Mouse (Mus musculus): ENCODE results near the gene Fyn. TPM values are rescaled to one million over a fixed set of nuclear protein-coding genes. Genes with fewer than 3 reads are reported as not detected.

Gene Fyn
- polyA plus RNA-seq, 1 experiment from 2014 or later, result 20.2 TPM

DNA sequence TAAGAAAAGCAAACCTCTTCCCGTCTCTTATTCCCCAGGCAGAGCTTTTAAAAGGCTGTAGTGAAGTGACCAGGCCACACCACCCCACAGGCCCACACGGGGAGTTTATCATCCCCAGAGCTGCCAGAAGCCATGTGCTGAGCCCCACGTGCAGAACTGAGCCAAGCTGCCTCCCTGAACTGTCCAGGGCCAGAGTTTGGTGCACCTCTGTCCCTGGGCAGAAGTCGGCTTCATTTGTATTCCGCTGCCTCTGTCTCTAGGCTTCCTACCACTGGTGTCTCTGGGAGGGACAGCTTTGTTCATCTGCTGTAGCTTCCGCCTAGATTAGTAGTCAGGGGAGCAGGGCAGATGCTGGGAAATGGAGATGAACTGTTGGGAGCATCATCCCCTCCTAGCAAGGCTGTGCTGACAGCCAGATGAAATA, 172.8 kb downstream of the Fyn start:
- Histone ChIP-seq H3K9me3 (replicated peaks; ENCODE audit: control insufficient read depth, low read length) (no peaks in the 10 kb centered on the region), H3K27ac (ENCODE audit: low read length) (peak overlapping the region; percentile 82), H3K4me1 (ENCODE audit: control insufficient read depth, insufficient read depth, low read length) (peaks cover 43% of the 10 kb centered on the region), H3K4me3 (replicated peaks; ENCODE audit: low read length) (no peak overlapping the region), H3K27me3 (ENCODE audit: control insufficient read depth, insufficient read depth, low read length) (no peaks in the 10 kb centered on the region), H3K36me3 (ENCODE audit: control insufficient read depth, insufficient read depth, low read length) (no peaks in the 10 kb centered on the region), H3K4me2 (ENCODE audit: low read depth, low read length) (no peak overlapping the region), H3K9ac (ENCODE audit: low read length) (no peak overlapping the region; the same call in 1 of the 2 replicates)
- 0 out of 2 replicates have a peak, but pooled peaks have one; percentile 6 for ATAC-seq (ENCODE audit: insufficient read depth, low FRiP score)
- WGBS, result 46% methylated on average over 6 of the region's 6 CpGs

DNA sequence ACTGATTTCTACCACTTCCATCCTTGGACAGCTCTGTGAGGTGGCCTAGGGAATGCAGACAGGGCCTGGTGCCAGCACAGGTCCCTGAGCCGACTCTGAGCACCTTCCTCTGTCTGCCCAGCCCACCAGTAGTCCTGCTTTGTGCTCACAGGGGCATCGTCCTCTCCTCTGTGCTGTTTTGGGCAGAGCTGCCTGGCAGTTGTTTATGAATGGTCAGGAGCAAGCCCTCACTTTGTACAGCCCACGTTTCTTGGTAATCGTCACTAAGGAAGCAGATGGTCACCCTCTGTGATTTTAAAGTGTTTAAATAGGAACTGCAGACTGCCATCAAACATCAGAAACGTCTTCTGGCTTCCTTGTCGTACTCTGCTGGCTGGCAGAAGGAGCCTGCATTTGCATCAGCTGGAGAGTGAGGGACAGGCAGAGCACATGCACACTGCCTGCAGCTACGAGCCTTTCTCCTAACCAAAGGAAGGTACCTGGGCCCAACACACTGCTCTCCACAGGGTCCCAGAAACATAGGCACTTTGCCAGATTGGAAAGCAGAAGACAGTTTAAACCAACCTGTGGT, 173.4 kb downstream of the Fyn start:
- Histone ChIP-seq H3K9ac (ENCODE audit: low read length) (peak overlapping the region; percentile 40; the same call in 1 of the 2 replicates), H3K4me2 (ENCODE audit: low read depth, low read length) (no peak overlapping the region), H3K4me1 (ENCODE audit: control insufficient read depth, insufficient read depth, low read length) (peaks cover 40% of the 10 kb centered on the region), H3K9me3 (replicated peaks; ENCODE audit: control insufficient read depth, low read length) (no peaks in the 10 kb centered on the region), H3K27ac (ENCODE audit: low read length) (peak overlapping the region; percentile 82), H3K4me3 (replicated peaks; ENCODE audit: low read length) (no peak overlapping the region), H3K36me3 (ENCODE audit: control insufficient read depth, insufficient read depth, low read length) (no peaks in the 10 kb centered on the region), H3K27me3 (ENCODE audit: control insufficient read depth, insufficient read depth, low read length) (no peaks in the 10 kb centered on the region)
- ATAC-seq (ENCODE audit: insufficient read depth, low FRiP score), result peak; percentile 14; the same call in 1 of the 2 replicates
- WGBS, result 32% methylated on average over 7 of the region's 7 CpGs

GRCm38 (mm10) chr10:39542535-39543257, 174.0 kb downstream of the Fyn start:
- peaks cover 34% of the 10 kb centered on the region for H3K4me1 ChIP-seq (ENCODE audit: control insufficient read depth, insufficient read depth, low read length)
- peak overlapping the region; percentile 82 for H3K27ac ChIP-seq (ENCODE audit: low read length)
- ATAC-seq (ENCODE audit: insufficient read depth, low FRiP score), result peak; percentile 51; the same call in 1 of the 2 replicates
- no peaks in the 10 kb centered on the region for H3K27me3 ChIP-seq (ENCODE audit: control insufficient read depth, insufficient read depth, low read length)
- no peak overlapping the region for H3K4me3 ChIP-seq (replicated peaks; ENCODE audit: low read length)
- H3K4me2 ChIP-seq (ENCODE audit: low read depth, low read length), result no peak overlapping the region
- no peaks in the 10 kb centered on the region for H3K36me3 ChIP-seq (ENCODE audit: control insufficient read depth, insufficient read depth, low read length)
- no peaks in the 10 kb centered on the region for H3K9me3 ChIP-seq (replicated peaks; ENCODE audit: control insufficient read depth, low read length)
- peak overlapping the region; percentile 40 for H3K9ac ChIP-seq (ENCODE audit: low read length)
- WGBS, result 48% methylated on average over 15 of the region's 15 CpGs

DNA sequence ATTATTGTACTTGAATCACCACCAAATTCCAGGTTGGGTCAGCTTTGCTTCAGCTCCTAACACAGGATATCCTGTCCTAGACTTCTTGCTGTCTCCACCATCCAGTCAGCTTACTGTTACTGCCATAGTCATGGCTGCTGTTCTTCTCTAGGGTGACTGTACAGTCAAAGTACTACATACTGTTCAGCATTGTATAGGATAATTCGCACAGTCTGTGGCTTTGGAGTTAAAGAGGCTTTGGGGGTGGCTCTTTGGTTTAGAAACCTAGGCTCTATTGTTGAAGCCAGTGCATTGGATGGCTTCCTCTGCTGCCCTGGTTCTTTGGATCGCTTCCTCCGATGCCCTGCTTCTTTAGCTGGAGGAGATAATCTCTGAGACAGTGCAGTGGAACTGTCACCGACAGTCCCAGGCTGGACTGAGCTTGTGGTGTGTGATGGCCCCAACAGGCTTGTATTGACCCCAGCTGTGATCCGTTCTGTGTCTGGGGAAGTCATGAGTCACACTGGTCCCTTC, 174.7 kb downstream of the Fyn start:
- WGBS, result 82% methylated on average over 5 of the region's 5 CpGs
- peak overlapping the region; percentile 82 for H3K27ac ChIP-seq (ENCODE audit: low read length)

GRCm38 (mm10) chr10:39547369-39548074, 178.9 kb downstream of the Fyn start:
- Histone ChIP-seq H3K27ac (ENCODE audit: low read length) (no peak overlapping the region), H3K4me1 (ENCODE audit: control insufficient read depth, insufficient read depth, low read length) (peaks cover 20% of the 10 kb centered on the region), H3K4me3 (replicated peaks; ENCODE audit: low read length) (no peak overlapping the region), H3K27me3 (ENCODE audit: control insufficient read depth, insufficient read depth, low read length) (no peaks in the 10 kb centered on the region), H3K36me3 (ENCODE audit: control insufficient read depth, insufficient read depth, low read length) (no peaks in the 10 kb centered on the region), H3K9ac (ENCODE audit: low read length) (no peak overlapping the region), H3K4me2 (ENCODE audit: low read depth, low read length) (no peak overlapping the region), H3K9me3 (replicated peaks; ENCODE audit: control insufficient read depth, low read length) (no peaks in the 10 kb centered on the region)
- no peak for ATAC-seq (ENCODE audit: insufficient read depth, low FRiP score)
- 59% methylated on average over 3 of the region's 3 CpGs for WGBS

More for the DNA sequence above, 174.7 kb downstream of the Fyn start:
- H3K4me2 ChIP-seq (ENCODE audit: low read depth, low read length), result no peak overlapping the region
- H3K9me3 ChIP-seq (replicated peaks; ENCODE audit: control insufficient read depth, low read length), result no peaks in the 10 kb centered on the region
- no peak overlapping the region for H3K4me3 ChIP-seq (replicated peaks; ENCODE audit: low read length)
- no peaks in the 10 kb centered on the region for H3K27me3 ChIP-seq (ENCODE audit: control insufficient read depth, insufficient read depth, low read length)
- ATAC-seq (ENCODE audit: insufficient read depth, low FRiP score), result no peak
- peaks cover 33% of the 10 kb centered on the region for H3K4me1 ChIP-seq (ENCODE audit: control insufficient read depth, insufficient read depth, low read length)
- no peaks in the 10 kb centered on the region for H3K36me3 ChIP-seq (ENCODE audit: control insufficient read depth, insufficient read depth, low read length)
- no peak overlapping the region for H3K9ac ChIP-seq (ENCODE audit: low read length)

- Histone ChIP-seq H3K36me3 (ENCODE audit: control insufficient read depth, insufficient read depth, low read length) (no peaks in the 10 kb centered on the region), H3K27ac (ENCODE audit: low read length) (no peak overlapping the region), H3K4me1 (ENCODE audit: control insufficient read depth, insufficient read depth, low read length) (peaks cover 35% of the 10 kb centered on the region), H3K9ac (ENCODE audit: low read length) (no peak overlapping the region), H3K9me3 (replicated peaks; ENCODE audit: control insufficient read depth, low read length) (no peaks in the 10 kb centered on the region), H3K27me3 (ENCODE audit: control insufficient read depth, insufficient read depth, low read length) (no peaks in the 10 kb centered on the region), H3K4me3 (replicated peaks; ENCODE audit: low read length) (no peak overlapping the region), H3K4me2 (ENCODE audit: low read depth, low read length) (no peak overlapping the region)
- 82% methylated on average over 2 of the region's 2 CpGs for WGBS
- no peak for ATAC-seq (ENCODE audit: insufficient read depth, low FRiP score)
Observed at GRCm38 (mm10) chr10:39550791-39551190, 182.1 kb downstream of the Fyn start.

DNA sequence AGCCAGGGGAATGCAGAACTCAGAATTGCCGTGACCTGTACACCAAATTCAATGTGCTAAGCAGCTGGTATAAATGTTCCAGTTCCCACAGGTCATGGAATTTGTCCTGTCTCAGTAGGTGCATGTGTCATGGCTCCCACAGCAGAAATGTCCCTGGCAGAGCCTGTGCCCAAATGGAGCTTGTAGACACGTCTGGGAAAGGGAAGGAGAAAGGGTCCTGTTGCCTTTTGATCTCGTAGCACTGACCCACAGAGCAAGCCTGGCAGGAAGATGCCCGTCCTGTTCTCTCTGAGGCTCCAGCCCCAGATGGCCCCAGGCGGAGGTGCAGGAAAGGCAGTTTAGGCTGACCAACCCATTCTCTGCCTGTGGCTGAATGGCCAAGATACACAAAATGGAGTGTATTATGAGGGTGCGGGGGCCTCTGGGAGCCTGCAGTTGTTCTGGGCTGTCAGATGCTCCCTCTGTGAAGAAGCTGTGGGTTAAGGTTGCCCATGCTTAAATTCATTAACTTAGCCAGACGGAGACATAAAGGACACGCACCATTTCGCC, 183.1 kb downstream of the Fyn start:
- no peaks in the 10 kb centered on the region for H3K36me3 ChIP-seq (ENCODE audit: control insufficient read depth, insufficient read depth, low read length)
- no peaks in the 10 kb centered on the region for H3K27me3 ChIP-seq (ENCODE audit: control insufficient read depth, insufficient read depth, low read length)
- no peaks in the 10 kb centered on the region for H3K9me3 ChIP-seq (replicated peaks; ENCODE audit: control insufficient read depth, low read length)
- H3K9ac ChIP-seq (ENCODE audit: low read length), result 0 out of 2 replicates have a peak overlapping the region, but pooled peaks have one; percentile 40
- 72% methylated on average over 9 of the region's 9 CpGs for WGBS
- H3K4me3 ChIP-seq (replicated peaks; ENCODE audit: low read length), result no peak overlapping the region
- no peak overlapping the region for H3K4me2 ChIP-seq (ENCODE audit: low read depth, low read length)
- H3K4me1 ChIP-seq (ENCODE audit: control insufficient read depth, insufficient read depth, low read length), result peaks cover 40% of the 10 kb centered on the region
- ATAC-seq (ENCODE audit: insufficient read depth, low FRiP score), result no peak
- H3K27ac ChIP-seq (ENCODE audit: low read length), result peak overlapping the region; percentile 71

DNA sequence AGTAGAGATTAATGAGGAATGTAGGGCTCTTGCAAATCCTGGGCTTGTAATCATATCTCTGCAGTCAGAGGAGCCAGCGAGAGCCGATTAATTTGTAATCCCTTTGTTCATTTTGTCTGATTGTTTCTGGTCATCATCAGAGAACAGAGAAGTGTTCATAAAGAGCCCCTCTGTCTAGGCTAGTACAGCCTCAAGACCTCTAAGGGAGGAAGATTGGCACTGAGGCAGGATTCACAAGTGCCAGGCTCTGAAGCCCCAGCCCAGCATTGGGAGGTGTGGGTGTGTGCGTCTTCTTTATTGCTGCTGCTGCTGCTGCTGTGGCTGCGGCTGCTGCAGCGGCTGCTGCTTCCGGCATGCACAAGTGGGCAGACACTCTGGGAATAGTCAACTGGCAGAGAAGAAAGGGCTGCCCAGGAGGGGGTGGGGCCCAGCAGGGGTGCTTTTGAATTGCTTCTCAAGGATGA, 183.7 kb downstream of the Fyn start:
- H3K4me1 ChIP-seq (ENCODE audit: control insufficient read depth, insufficient read depth, low read length), result peaks cover 40% of the 10 kb centered on the region
- H3K27ac ChIP-seq (ENCODE audit: low read length), result peak overlapping the region; percentile 71
- H3K4me3 ChIP-seq (replicated peaks; ENCODE audit: low read length), result no peak overlapping the region
- no peaks in the 10 kb centered on the region for H3K36me3 ChIP-seq (ENCODE audit: control insufficient read depth, insufficient read depth, low read length)
- no peaks in the 10 kb centered on the region for H3K27me3 ChIP-seq (ENCODE audit: control insufficient read depth, insufficient read depth, low read length)
- peak overlapping the region; percentile 40 for H3K9ac ChIP-seq (ENCODE audit: low read length)
- no peaks in the 10 kb centered on the region for H3K9me3 ChIP-seq (replicated peaks; ENCODE audit: control insufficient read depth, low read length)
- ATAC-seq (ENCODE audit: insufficient read depth, low FRiP score), result peak; percentile 38; the same call in 1 of the 2 replicates
- no peak overlapping the region for H3K4me2 ChIP-seq (ENCODE audit: low read depth, low read length)
- 30% methylated on average over 6 of the region's 6 CpGs for WGBS
